Mouse (Mus musculus) frontal cortex, adult 2 months (tissue): ENCODE measurements around the gene Cst10. TPM values are rescaled to one million over a fixed set of nuclear protein-coding genes. Genes with fewer than 3 reads are reported as not detected.

Experiments used
- DNase-seq, 2 experiments: peaks; one replicate each; pipeline ENCODE4 v3.0.0; 2022; ENCODE audit warnings: low spot score in 1 of 2; ENCODE audit errors: extremely low spot score in 1 of 2
- polyA plus RNA-seq: library from polyadenylated mRNA; depleted of rRNA; stranded (reverse); fragments of >200 nt; gene quantifications from 2 replicates; pipeline ENCODE4 v1.2.3, GENCODE M21; 2012; rRNA removed

The Cst10 gene
- not detected in 2 replicates for polyA plus RNA-seq

DNA sequence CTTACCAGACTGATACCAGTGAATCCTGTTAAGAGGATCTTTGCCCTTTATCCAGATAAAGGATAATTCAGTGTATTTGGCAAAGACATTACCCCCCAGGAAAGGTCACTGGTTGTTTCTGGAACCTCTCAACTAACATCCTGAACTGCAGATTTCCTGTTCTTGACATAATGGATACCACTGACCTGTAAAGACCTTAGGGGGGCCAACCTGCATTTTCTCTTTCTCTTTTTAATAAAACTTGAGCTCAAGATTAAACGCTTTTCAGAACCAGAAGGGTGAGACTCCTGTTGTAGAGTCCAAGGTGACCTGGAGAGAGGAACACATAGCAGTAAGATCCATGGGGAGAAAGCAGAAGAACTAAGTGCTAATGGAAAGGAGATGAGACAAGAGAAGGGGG lies at the start of gene Cst10:
Cst10 (plus strand) TSS at position 301 of the 400 bp plus-strand sequence.
- DNase-seq = no peak

DNA sequence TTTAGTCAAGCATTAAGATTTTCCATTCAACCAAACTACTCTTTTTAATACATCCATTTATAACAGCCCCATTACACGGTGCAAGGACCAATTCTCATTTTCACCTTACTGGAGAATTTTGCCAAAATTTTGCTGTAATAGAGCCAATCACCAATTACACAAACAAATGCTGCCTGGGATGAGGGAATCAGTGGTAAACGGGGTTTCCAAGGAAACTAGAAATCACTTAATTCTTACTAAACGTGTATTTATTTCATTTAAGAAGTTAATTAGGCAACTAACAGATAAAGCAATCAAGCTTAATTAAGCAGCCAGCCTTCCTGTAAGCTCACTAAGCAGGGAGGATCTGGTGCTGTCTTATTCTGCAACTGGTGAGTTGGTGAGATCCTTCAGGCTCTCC lies 11.9 kb upstream of the Cst10 start:
- DNase-seq = no peak

DNA sequence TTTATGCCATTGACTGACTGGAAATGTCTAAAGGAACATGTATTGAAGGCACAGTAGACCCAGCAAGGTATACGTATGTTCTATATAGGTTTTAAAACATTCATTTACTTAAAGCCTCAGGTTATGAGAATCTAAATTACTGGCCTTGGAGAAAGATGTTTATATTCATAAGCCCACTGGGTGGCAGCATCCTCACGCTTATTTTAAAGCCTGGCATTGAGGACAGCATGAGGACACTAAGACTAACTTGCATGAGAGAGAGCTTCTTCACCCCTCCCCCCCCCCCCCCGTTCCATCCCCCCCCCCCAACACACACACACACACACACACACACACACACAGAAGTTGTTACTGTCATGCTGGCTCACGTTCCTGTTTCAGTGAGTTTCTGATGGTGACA lies 17.7 kb downstream of the Cst10 start:
- peak; percentile 2 to 63 for DNase-seq
